Mouse (Mus musculus) testis, adult 2 months (tissue): ENCODE measurements at regions not wholly inside any gene's neighbourhood (a gene's known extent, or its start where the extent isn't known, plus 50 kb on each side); places are given as distances from the start of the nearest gene placed in this dataset.

Source experiments
- CTCF ChIP-seq: fragments of 200-500 bp; IDR thresholded peaks from 2 replicates; pipeline ENCODE4 v1.5.1; 2012; ENCODE audit warnings: low read depth, mild to moderate bottlenecking, inconsistent platforms, low read length, moderate library complexity; ENCODE audit not compliant: control insufficient read depth, insufficient read depth, insufficient replicate concordance
- POLR2A ChIP-seq: fragments of 200-500 bp; IDR thresholded peaks from 2 replicates; pipeline ENCODE4 v1.6.1; 2012; ENCODE audit warnings: low read depth, mild to moderate bottlenecking, inconsistent platforms, low read length, moderate library complexity; ENCODE audit not compliant: control insufficient read depth

DNA sequence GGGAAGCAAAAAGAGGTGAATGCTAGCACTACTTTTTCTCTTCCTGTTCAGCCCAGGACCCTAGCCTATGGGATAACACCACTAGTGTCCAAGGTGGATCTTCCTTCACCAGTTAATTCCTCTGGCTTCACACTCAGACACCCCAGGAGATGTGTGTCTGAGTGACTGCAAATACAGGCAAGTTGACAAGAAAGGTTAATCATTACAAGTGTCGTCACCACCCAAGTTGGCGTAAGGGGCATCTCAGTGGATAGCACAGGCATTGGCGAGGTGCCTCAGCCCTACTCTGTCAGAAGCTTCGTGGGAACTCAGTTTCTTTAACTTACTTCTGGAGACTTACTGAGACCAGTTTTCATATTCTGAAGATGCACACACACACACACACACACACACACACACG is 247.1 kb upstream of the Ppp2r3a start:
- TF ChIP-seq CTCF (no peak), POLR2A (no peak)
